Mouse (Mus musculus) left cerebral cortex, adult 11 months (tissue): ENCODE measurements at regions not wholly inside any gene's neighbourhood (a gene's known extent, or its start where the extent isn't known, plus 50 kb on each side); places are given as distances from the start of the nearest gene placed in this dataset.

ENCODE experiments used
- DNase-seq: peaks from one replicate; pipeline ENCODE4 v3.0.0; 2022; ENCODE audit warnings: low spot score

DNA sequence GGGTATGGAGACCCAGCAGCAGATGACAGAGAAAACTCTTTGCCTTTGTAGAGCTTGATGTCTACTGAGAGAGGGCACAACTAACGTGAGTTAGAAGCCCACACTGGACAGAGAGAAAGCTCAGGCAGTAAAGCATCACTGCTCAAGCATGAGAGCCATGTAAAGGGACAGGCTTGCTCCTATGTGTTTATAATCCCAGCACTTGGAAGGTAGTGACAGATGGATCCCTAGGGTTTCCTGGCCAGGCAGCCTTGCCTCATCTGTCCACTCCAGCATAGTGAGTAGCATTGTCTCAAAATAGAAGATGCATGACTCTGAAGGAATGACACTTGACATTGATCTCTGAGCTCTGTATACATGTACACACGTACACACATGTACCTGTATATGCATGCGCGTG lies 55.9 kb upstream of the Cnksr3 start:
- no peak for DNase-seq

DNA sequence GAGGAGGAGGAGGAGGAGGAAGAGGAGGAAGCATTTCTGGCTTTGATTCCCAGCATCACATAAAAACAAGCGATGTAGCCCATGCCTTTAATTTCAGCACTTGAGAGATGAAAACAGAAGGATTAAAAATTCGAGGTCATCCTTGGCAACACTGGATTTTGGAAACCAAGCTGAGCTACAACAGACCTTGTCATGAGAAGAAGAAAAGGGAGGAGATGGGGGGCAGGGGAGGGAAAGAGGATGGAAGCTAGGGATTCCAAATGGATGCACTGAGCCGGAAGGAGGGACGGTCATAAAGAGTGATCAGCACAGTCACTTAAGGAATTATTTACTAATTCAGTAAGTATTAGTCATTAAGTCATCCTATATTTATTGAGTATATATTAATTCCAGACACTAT lies 55.1 kb upstream of the Cnksr3 start:
- no peak for DNase-seq

DNA sequence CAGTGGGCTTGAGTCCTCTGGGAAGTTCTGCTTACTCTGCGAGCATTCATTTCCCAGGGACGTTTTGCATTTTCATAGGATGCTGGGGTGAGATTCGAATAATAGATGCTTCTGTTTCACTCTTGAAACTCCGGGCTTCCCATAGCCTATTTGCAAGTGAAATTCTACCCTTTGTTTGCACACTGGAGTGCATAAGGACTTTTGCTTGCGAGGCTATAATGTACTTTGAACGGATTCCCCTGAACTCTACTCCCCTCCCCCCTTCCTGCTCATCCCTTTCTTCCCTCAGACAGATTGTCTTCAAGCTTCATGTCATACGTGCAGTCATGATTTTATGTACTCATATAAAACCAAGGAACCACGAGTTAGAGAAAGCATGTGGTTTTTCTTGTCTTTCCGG lies 53.4 kb upstream of the Cnksr3 start:
- no peak for DNase-seq

DNA sequence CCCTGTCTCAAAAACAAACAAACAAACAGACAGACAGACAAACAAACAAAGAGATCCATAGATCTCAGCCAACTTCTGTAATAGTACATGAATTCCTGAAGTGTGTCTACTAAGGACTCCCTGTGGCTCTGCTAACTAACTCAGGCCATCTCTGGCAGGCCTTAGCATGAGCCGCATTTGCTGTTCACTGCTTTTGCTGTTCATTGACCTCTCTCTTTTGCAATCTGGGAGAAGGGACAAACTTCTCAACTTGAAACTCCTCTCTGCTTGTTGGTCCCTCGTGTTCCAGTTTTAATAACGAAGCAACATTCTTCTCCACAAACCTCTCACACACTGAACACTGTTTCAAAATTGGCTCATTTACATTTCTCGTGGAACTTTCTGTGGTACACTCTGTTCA lies 52.7 kb upstream of the Cnksr3 start:
- no peak for DNase-seq
